Mouse (Mus musculus): ENCODE results near the gene B3glct.

B3glct gene

GRCm38 (mm10) chr5:149680946-149681345 lies 2.9 kb downstream of the B3glct start:
- H3K4me3 ChIP-seq (replicated peaks; ENCODE audit: low read length), result no peak overlapping the region
- H3K9me3 ChIP-seq (ENCODE audit: low read length), result peaks cover 29% of the 10 kb centered on the region
- no peaks in the 10 kb centered on the region for H3K36me3 ChIP-seq (ENCODE audit: insufficient read depth, low read length)
- no peak for TF ChIP-seq NANOG (IDR thresholded peaks at IDR 0.05; ENCODE audit: borderline replicate concordance, low read length)
- H3K27me3 ChIP-seq (ENCODE audit: insufficient read depth, low read length), result peaks cover 3% of the 10 kb centered on the region; the same call in 1 of the 2 replicates
- H3K4me1 ChIP-seq (replicated peaks; ENCODE audit: low read depth, low read length), result peaks cover 11% of the 10 kb centered on the region

- H3K27me3 ChIP-seq (ENCODE audit: insufficient read depth, low read length), result no peaks in the 10 kb centered on the region
- 0 out of 2 replicates have a peak, but pooled peaks cover 3% of the 10 kb centered on the region for H3K4me1 ChIP-seq (replicated peaks; ENCODE audit: low read depth, low read length)
- H3K4me3 ChIP-seq (replicated peaks; ENCODE audit: low read length), result no peak overlapping the region
- no peak for TF ChIP-seq POU5F1 (IDR thresholded peaks at IDR 0.05; ENCODE audit: borderline replicate concordance, low read length)
- TF ChIP-seq CTCF (conservative IDR thresholded peaks at IDR 0.05; ENCODE audit: low read length), result no peak
- no peak for TF ChIP-seq NANOG (IDR thresholded peaks at IDR 0.05; ENCODE audit: borderline replicate concordance, low read length)
- no peaks in the 10 kb centered on the region for H3K9me3 ChIP-seq (ENCODE audit: low read length)
- no peaks in the 10 kb centered on the region for H3K36me3 ChIP-seq (ENCODE audit: insufficient read depth, low read length)
Observed at GRCm38 (mm10) chr5:149689860-149690259, 11.8 kb downstream of the B3glct start.

- Histone ChIP-seq H3K36me3 (ENCODE audit: insufficient read depth, low read length) (no peaks in the 10 kb centered on the region), H3K9me3 (ENCODE audit: low read length) (no peaks in the 10 kb centered on the region), H3K27me3 (ENCODE audit: insufficient read depth, low read length) (no peaks in the 10 kb centered on the region), H3K4me1 (replicated peaks; ENCODE audit: low read depth, low read length) (peaks cover 12% of the 10 kb centered on the region), H3K4me3 (replicated peaks; ENCODE audit: low read length) (no peak overlapping the region)
- TF ChIP-seq NANOG (IDR thresholded peaks at IDR 0.05; ENCODE audit: borderline replicate concordance, low read length) (no peak), POU5F1 (IDR thresholded peaks at IDR 0.05; ENCODE audit: borderline replicate concordance, low read length) (no peak), CTCF (conservative IDR thresholded peaks at IDR 0.05; ENCODE audit: low read length) (peak; percentile 53)
Observed at GRCm38 (mm10) chr5:149692548-149692947, 14.5 kb downstream of the B3glct start.

- no peaks in the 10 kb centered on the region for H3K9me3 ChIP-seq (ENCODE audit: low read length)
- peaks cover 4% of the 10 kb centered on the region; the same call in 1 of the 2 replicates for H3K27me3 ChIP-seq (ENCODE audit: insufficient read depth, low read length)
- TF ChIP-seq CTCF (conservative IDR thresholded peaks at IDR 0.05; ENCODE audit: low read length), result peak; percentile 51
- no peak for TF ChIP-seq POU5F1 (IDR thresholded peaks at IDR 0.05; ENCODE audit: borderline replicate concordance, low read length)
- no peak for TF ChIP-seq NANOG (IDR thresholded peaks at IDR 0.05; ENCODE audit: borderline replicate concordance, low read length)
- no peak overlapping the region for H3K4me3 ChIP-seq (replicated peaks; ENCODE audit: low read length)
- no peaks in the 10 kb centered on the region for H3K36me3 ChIP-seq (ENCODE audit: insufficient read depth, low read length)
- H3K4me1 ChIP-seq (replicated peaks; ENCODE audit: low read depth, low read length), result peaks cover 12% of the 10 kb centered on the region
Observed at GRCm38 (mm10) chr5:149693200-149693599, 15.2 kb downstream of the B3glct start.

GRCm38 (mm10) chr5:149693968-149694367 lies 15.9 kb downstream of the B3glct start:
- H3K27me3 ChIP-seq (ENCODE audit: insufficient read depth, low read length), result peaks cover 4% of the 10 kb centered on the region; the same call in 1 of the 2 replicates
- H3K9me3 ChIP-seq (ENCODE audit: low read length), result no peaks in the 10 kb centered on the region
- no peaks in the 10 kb centered on the region for H3K36me3 ChIP-seq (ENCODE audit: insufficient read depth, low read length)
- H3K4me3 ChIP-seq (replicated peaks; ENCODE audit: low read length), result no peak overlapping the region
- TF ChIP-seq CTCF (conservative IDR thresholded peaks at IDR 0.05; ENCODE audit: low read length) (peak; percentile 19; the same call in 1 of the 2 replicates), POU5F1 (IDR thresholded peaks at IDR 0.05; ENCODE audit: borderline replicate concordance, low read length) (no peak)
- H3K4me1 ChIP-seq (replicated peaks; ENCODE audit: low read depth, low read length), result peaks cover 12% of the 10 kb centered on the region

GRCm38 (mm10) chr5:149695077-149695750 lies 17.2 kb downstream of the B3glct start:
- TF ChIP-seq NANOG (IDR thresholded peaks at IDR 0.05; ENCODE audit: borderline replicate concordance, low read length) (no peak), POU5F1 (IDR thresholded peaks at IDR 0.05; ENCODE audit: borderline replicate concordance, low read length) (no peak), CTCF (conservative IDR thresholded peaks at IDR 0.05; ENCODE audit: low read length) (no peak)
- Histone ChIP-seq H3K9me3 (ENCODE audit: low read length) (no peaks in the 10 kb centered on the region), H3K36me3 (ENCODE audit: insufficient read depth, low read length) (no peaks in the 10 kb centered on the region), H3K27me3 (ENCODE audit: insufficient read depth, low read length) (peaks cover 4% of the 10 kb centered on the region; the same call in 1 of the 2 replicates), H3K4me3 (replicated peaks; ENCODE audit: low read length) (no peak overlapping the region), H3K4me1 (replicated peaks; ENCODE audit: low read depth, low read length) (peaks cover 12% of the 10 kb centered on the region)

GRCm38 (mm10) chr5:149702770-149703169 lies 24.7 kb downstream of the B3glct start:
- H3K27me3 ChIP-seq (ENCODE audit: insufficient read depth, low read length), result peaks cover 3% of the 10 kb centered on the region; the same call in 1 of the 2 replicates
- TF ChIP-seq NANOG (IDR thresholded peaks at IDR 0.05; ENCODE audit: borderline replicate concordance, low read length) (no peak), POU5F1 (IDR thresholded peaks at IDR 0.05; ENCODE audit: borderline replicate concordance, low read length) (no peak), CTCF (conservative IDR thresholded peaks at IDR 0.05; ENCODE audit: low read length) (peak; percentile 95)
- peaks cover 2% of the 10 kb centered on the region; the same call in 1 of the 2 replicates for H3K9me3 ChIP-seq (ENCODE audit: low read length)
- no peaks in the 10 kb centered on the region for H3K36me3 ChIP-seq (ENCODE audit: insufficient read depth, low read length)
- no peak overlapping the region for H3K4me3 ChIP-seq (replicated peaks; ENCODE audit: low read length)
- H3K4me1 ChIP-seq (replicated peaks; ENCODE audit: low read depth, low read length), result peaks cover 7% of the 10 kb centered on the region

GRCm38 (mm10) chr5:149711545-149711944 lies 33.5 kb downstream of the B3glct start:
- no peaks in the 10 kb centered on the region for H3K36me3 ChIP-seq (ENCODE audit: insufficient read depth, low read length)
- no peak overlapping the region for H3K4me3 ChIP-seq (replicated peaks; ENCODE audit: low read length)
- peaks cover 14% of the 10 kb centered on the region for H3K9me3 ChIP-seq (ENCODE audit: low read length)
- peak; percentile 83 for TF ChIP-seq CTCF (conservative IDR thresholded peaks at IDR 0.05; ENCODE audit: low read length)
- no peak for TF ChIP-seq NANOG (IDR thresholded peaks at IDR 0.05; ENCODE audit: borderline replicate concordance, low read length)
- peaks cover 9% of the 10 kb centered on the region; the same call in 1 of the 2 replicates for H3K27me3 ChIP-seq (ENCODE audit: insufficient read depth, low read length)
- H3K4me1 ChIP-seq (replicated peaks; ENCODE audit: low read depth, low read length), result peaks cover 30% of the 10 kb centered on the region

Data from E14TG2a.4 (cell line).